Mouse (Mus musculus) myocyte (in vitro differentiated cells): ENCODE data around the gene Sdhd.

Experiments
- E2F4 ChIP-seq: IDR thresholded peaks from one replicate; pipeline ENCODE4 v1.6.1; 2011; ENCODE audit warnings: mild to moderate bottlenecking, control low read depth, moderate library complexity; ENCODE audit not compliant: insufficient read depth
- MAX ChIP-seq: IDR thresholded peaks from one replicate; pipeline ENCODE4 v1.6.1; 2011; ENCODE audit warnings: low read depth, mild to moderate bottlenecking, control low read depth
- POLR2A ChIP-seq: IDR thresholded peaks from one replicate; pipeline ENCODE4 v1.6.1; 2011; ENCODE audit warnings: low read depth, mild to moderate bottlenecking, control low read depth, moderate library complexity; ENCODE audit not compliant: insufficient read length

- no peak for TF ChIP-seq POLR2A
- TF ChIP-seq MAX = no peak
- no peak for TF ChIP-seq E2F4
Observed at GRCm38 (mm10) chr9:50554241-50555093, 49.1 kb downstream of the Sdhd start, which contains the start of gene Il18.
